Mouse (Mus musculus): ENCODE measurements at regions not wholly inside any gene's neighbourhood (a gene's known extent, or its start where the extent isn't known, plus 50 kb on each side); places are given as distances from the start of the nearest gene placed in this dataset.

- DNase-seq = no peak
Observed at GRCm38 (mm10) chr14:81957234-81957633, 1973.4 kb downstream of the Olfm4 start.

- peak; percentile 77 for DNase-seq
Observed at GRCm38 (mm10) chr14:81987806-81988205, 2003.9 kb downstream of the Olfm4 start.

DNA sequence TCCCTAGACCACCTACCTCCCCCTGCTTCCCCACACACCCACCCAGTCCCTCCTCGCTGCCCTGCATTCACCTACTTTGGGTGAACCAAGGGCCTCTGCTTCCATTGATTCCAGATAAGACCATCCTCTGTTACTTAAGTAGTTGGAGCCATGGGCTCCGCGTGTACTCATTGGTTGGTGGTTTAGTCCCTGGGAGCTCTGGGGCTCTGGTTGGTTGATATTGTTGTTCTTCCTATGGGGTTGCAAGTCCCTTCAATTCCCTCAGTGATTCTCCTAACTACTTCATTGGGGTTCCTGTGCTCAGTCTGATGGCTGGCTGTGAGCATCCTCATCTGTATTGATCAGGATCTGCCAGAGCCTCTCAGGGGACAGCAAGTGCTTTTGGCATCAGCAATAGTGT is 2004.5 kb downstream of the Olfm4 start:
- no peak for DNase-seq

DNA sequence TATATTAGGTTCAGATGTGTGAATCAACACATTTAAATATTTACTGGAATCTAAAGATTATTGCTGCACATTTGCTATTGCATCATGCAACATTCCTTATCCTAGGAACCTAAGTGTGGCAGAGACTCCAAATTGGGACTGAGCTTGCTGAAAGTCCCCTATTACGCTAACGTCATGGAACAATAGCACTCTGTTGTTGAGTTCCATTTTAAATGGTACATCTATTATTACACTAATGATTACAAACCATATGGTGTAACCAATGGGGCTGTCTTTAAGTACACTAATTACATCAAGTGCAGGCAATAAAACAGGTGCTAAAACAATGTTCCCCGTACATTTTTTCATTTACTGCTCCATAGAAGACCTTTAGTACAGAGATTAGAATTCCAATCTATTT is 2018.9 kb downstream of the Olfm4 start:
- DNase-seq = no peak

- DNase-seq = no peak
Observed at GRCm38 (mm10) chr14:82014726-82015125, 2030.8 kb downstream of the Olfm4 start.

Measured in cerebellum, adult 8-10 months (tissue).